Mouse (Mus musculus) olfactory bulb, adult 2 months (tissue): ENCODE results near the gene Sh2d5.

Experiments
- CTCF ChIP-seq: fragments of 200-500 bp; IDR thresholded peaks from 2 replicates; pipeline ENCODE4 v1.5.1; 2012; ENCODE audit warnings: low read depth, mild to moderate bottlenecking, low read length, moderate library complexity; ENCODE audit not compliant: insufficient read depth
- POLR2A ChIP-seq: fragments of 200-500 bp; IDR thresholded peaks from 2 replicates; pipeline ENCODE4 v1.6.1; 2012; ENCODE audit warnings: mild to moderate bottlenecking, low read depth, low read length, moderate library complexity; ENCODE audit not compliant: insufficient read depth

GRCm38 (mm10) chr4:138304340-138305104 is 54.3 kb downstream of the Sh2d5 start, which contains the start of gene Ddost:
- TF ChIP-seq CTCF (no peak), POLR2A (peak; percentile 80; the same call in 1 of the 2 replicates)
